In genomic region chr9:65587270-65587572, GRCm38 (mm10) we compare ENCODE assay signal across 8 mouse cellular contexts. TPM values are rescaled to one million over a fixed set of nuclear protein-coding genes. Genes with fewer than 3 reads are reported as not detected.
DNase-seq lines count a peak whose midpoint lies in the region; ATAC-seq and TF ChIP-seq lines count a peak whose summit lies in the region.

No protein-coding gene starts in this region.

- 0% methylated on average over 6 of the region's 6 CpGs for WGBS in kidney, embryonic 16.5 days
- WGBS in embryonic facial prominence, embryonic 11.5 days, result 0% methylated on average over 6 of the region's 6 CpGs
- 0% methylated on average over 6 of the region's 6 CpGs for WGBS in intestine, embryonic 15.5 days
- WGBS in midbrain, postnatal 0 days, result under 1% methylated on average over 6 of the region's 6 CpGs

- no peaks in the 10 kb centered on the region for H3K27me3 ChIP-seq in kidney, embryonic 16.5 days (ENCODE audit: insufficient read depth, low read length)
- H3K27me3 ChIP-seq in embryonic facial prominence, embryonic 11.5 days (ENCODE audit: control insufficient read depth, insufficient read depth, low read length), result no peaks in the 10 kb centered on the region
- no peaks in the 10 kb centered on the region for H3K27me3 ChIP-seq in intestine, embryonic 15.5 days (replicated peaks)
- H3K27me3 ChIP-seq in midbrain, postnatal 0 days (ENCODE audit: insufficient read depth, low read length), result peaks cover 10% of the 10 kb centered on the region

- peak overlapping the region; percentile 90 for H3K4me2 ChIP-seq in kidney, embryonic 16.5 days (replicated peaks; ENCODE audit: low read depth, low read length)
- peak overlapping the region; percentile 95 for H3K4me2 ChIP-seq in embryonic facial prominence, embryonic 11.5 days (ENCODE audit: low read depth, low read length)
- peak overlapping the region; percentile 97 for H3K4me2 ChIP-seq in intestine, embryonic 15.5 days (replicated peaks)
- H3K4me2 ChIP-seq in midbrain, postnatal 0 days (ENCODE audit: low read depth, low read length, poor library complexity, severe bottlenecking), result peak overlapping the region; percentile 100

- H3K4me3 ChIP-seq in kidney, embryonic 16.5 days (ENCODE audit: low read length), result peak overlapping the region; percentile 66
- peak overlapping the region; percentile 72 for H3K4me3 ChIP-seq in embryonic facial prominence, embryonic 11.5 days (ENCODE audit: low read depth, low read length)
- H3K4me3 ChIP-seq in intestine, embryonic 15.5 days (replicated peaks), result peak overlapping the region; percentile 59
- H3K4me3 ChIP-seq in midbrain, postnatal 0 days (ENCODE audit: low read depth, low read length), result peak overlapping the region; percentile 48

- no peak for TF ChIP-seq CTCF in midbrain, postnatal 0 days (IDR thresholded peaks at IDR 0.05)

- no peaks in the 10 kb centered on the region for H3K9me3 ChIP-seq in kidney, embryonic 16.5 days (ENCODE audit: low read length)
- H3K9me3 ChIP-seq in embryonic facial prominence, embryonic 11.5 days (replicated peaks; ENCODE audit: control insufficient read depth, low read length), result no peaks in the 10 kb centered on the region
- no peaks in the 10 kb centered on the region for H3K9me3 ChIP-seq in intestine, embryonic 15.5 days
- no peaks in the 10 kb centered on the region for H3K9me3 ChIP-seq in midbrain, postnatal 0 days (ENCODE audit: low read length)

- 0 out of 2 replicates have a peak, but pooled peaks have one; percentile 7 for ATAC-seq in kidney, embryonic 16.5 days (ENCODE audit: low FRiP score, low TSS enrichment)
- peak; percentile 14; the same call in 1 of the 2 replicates for ATAC-seq in embryonic facial prominence, embryonic 11.5 days (replicated peaks; ENCODE audit: insufficient number of reproducible peaks, low FRiP score, low TSS enrichment, low read depth)
- peak; percentile 13; the same call in 1 of the 2 replicates for ATAC-seq in intestine, embryonic 15.5 days
- no peak for ATAC-seq in midbrain, postnatal 0 days (ENCODE audit: low FRiP score)

- H3K27ac ChIP-seq in kidney, embryonic 16.5 days (ENCODE audit: low read length), result 0 out of 2 replicates have a peak overlapping the region, but pooled peaks have one; percentile 6
- no peak overlapping the region for H3K27ac ChIP-seq in embryonic facial prominence, embryonic 11.5 days (replicated peaks; ENCODE audit: low read depth, low read length)
- no peak overlapping the region for H3K27ac ChIP-seq in intestine, embryonic 15.5 days
- no peak overlapping the region for H3K27ac ChIP-seq in midbrain, postnatal 0 days (ENCODE audit: low read depth, low read length)

- peaks cover 24% of the 10 kb centered on the region for H3K4me1 ChIP-seq in kidney, embryonic 16.5 days (ENCODE audit: insufficient read depth, low read length)
- H3K4me1 ChIP-seq in embryonic facial prominence, embryonic 11.5 days (ENCODE audit: control insufficient read depth, insufficient read depth, low read length), result peaks cover 6% of the 10 kb centered on the region
- H3K4me1 ChIP-seq in intestine, embryonic 15.5 days (replicated peaks), result peaks cover 26% of the 10 kb centered on the region
- no peaks in the 10 kb centered on the region; the same call in 1 of the 2 replicates for H3K4me1 ChIP-seq in midbrain, postnatal 0 days (ENCODE audit: insufficient read depth, low read length)

- H3K36me3 ChIP-seq in kidney, embryonic 16.5 days (ENCODE audit: insufficient read depth, low read length), result peaks cover 20% of the 10 kb centered on the region
- no peaks in the 10 kb centered on the region; the same call in 1 of the 2 replicates for H3K36me3 ChIP-seq in embryonic facial prominence, embryonic 11.5 days (replicated peaks; ENCODE audit: control insufficient read depth, insufficient read depth, low read depth, low read length)
- peaks cover 5% of the 10 kb centered on the region; the same call in 1 of the 2 replicates for H3K36me3 ChIP-seq in intestine, embryonic 15.5 days
- no peaks in the 10 kb centered on the region for H3K36me3 ChIP-seq in midbrain, postnatal 0 days (ENCODE audit: insufficient read depth, low read length)

- H3K9ac ChIP-seq in kidney, embryonic 16.5 days (replicated peaks; ENCODE audit: low read length), result peak overlapping the region; percentile 80
- peak overlapping the region; percentile 80 for H3K9ac ChIP-seq in embryonic facial prominence, embryonic 11.5 days (replicated peaks; ENCODE audit: low read length)
- H3K9ac ChIP-seq in intestine, embryonic 15.5 days, result peak overlapping the region; percentile 57
- H3K9ac ChIP-seq in midbrain, postnatal 0 days (replicated peaks; ENCODE audit: low read length, poor library complexity, severe bottlenecking), result 0 out of 2 replicates have a peak overlapping the region, but pooled peaks have one; percentile 3

- no peak for DNase-seq in kidney, adult 8-10 months
- DNase-seq in embryonic facial prominence, embryonic 11.5 days (ENCODE audit: low spot score), result no peak
- DNase-seq in midbrain, postnatal 0 days (ENCODE audit: low spot score), result no peak
- DNase-seq in yolk sac, embryonic 10.5 days (ENCODE audit: low spot score), result no peak
- DNase-seq in ovary, postnatal 14 days (ENCODE audit: low spot score), result no peak
- DNase-seq in thymus, adult 18-20 months, result no peak

RNA-seq across cellular contexts. Expression of gene Pif1, which starts 0.3 kb away (rescaled TPM):
- polyA plus RNA-seq in kidney, embryonic 16.5 days (2015; fragmentation: Nextera tagmentation; extraction: Ambion mirVana), result 15.5 and 16.9 TPM in 2 replicates
- 9.7 and 10.4 TPM in 2 replicates for polyA plus RNA-seq in embryonic facial prominence, embryonic 11.5 days (2014; fragmentation: Nextera tagmentation; extraction: Ambion mirVana)
- 9.1 and 9.6 TPM in 2 replicates for polyA plus RNA-seq in intestine, embryonic 15.5 days (2015; fragmentation: Nextera tagmentation; extraction: Ambion mirVana)
- total RNA-seq in midbrain, postnatal 0 days (2014; rRNA removed), result 0.99 and 2.2 TPM in 2 replicates
- 0.33 and 0.77 TPM in 2 replicates for polyA plus RNA-seq in midbrain, postnatal 0 days (2015; fragmentation: Nextera tagmentation; extraction: Ambion mirVana)

RNA-seq across cellular contexts. Expression of gene Plekho2, which starts 7.4 kb away (rescaled TPM):
- polyA plus RNA-seq in kidney, embryonic 16.5 days (2015; fragmentation: Nextera tagmentation; extraction: Ambion mirVana), result 18.7 and 19.4 TPM in 2 replicates
- 10.6 and 11.2 TPM in 2 replicates for polyA plus RNA-seq in embryonic facial prominence, embryonic 11.5 days (2014; fragmentation: Nextera tagmentation; extraction: Ambion mirVana)
- 11.0 and 11.2 TPM in 2 replicates for polyA plus RNA-seq in intestine, embryonic 15.5 days (2015; fragmentation: Nextera tagmentation; extraction: Ambion mirVana)
- total RNA-seq in midbrain, postnatal 0 days (2014; rRNA removed), result 7.5 and 9.0 TPM in 2 replicates
- polyA plus RNA-seq in midbrain, postnatal 0 days (2015; fragmentation: Nextera tagmentation; extraction: Ambion mirVana), result 3.1 and 3.8 TPM in 2 replicates

RNA-seq across cellular contexts. Expression of gene Rbpms2, which starts 42.2 kb away (rescaled TPM):
- 34.4 and 36.3 TPM in 2 replicates for polyA plus RNA-seq in kidney, embryonic 16.5 days (2015; fragmentation: Nextera tagmentation; extraction: Ambion mirVana)
- polyA plus RNA-seq in embryonic facial prominence, embryonic 11.5 days (2014; fragmentation: Nextera tagmentation; extraction: Ambion mirVana), result 20.4 and 25.8 TPM in 2 replicates
- polyA plus RNA-seq in intestine, embryonic 15.5 days (2015; fragmentation: Nextera tagmentation; extraction: Ambion mirVana), result 18.9 and 19.6 TPM in 2 replicates
- total RNA-seq in midbrain, postnatal 0 days (2014; rRNA removed), result 3.1 and 5.8 TPM in 2 replicates
- 3.4 and 3.7 TPM in 2 replicates for polyA plus RNA-seq in midbrain, postnatal 0 days (2015; fragmentation: Nextera tagmentation; extraction: Ambion mirVana)

Comparison
In these comparisons a context has a peak if more than half of its experiments do, and no peak if none do; other contexts are left out.
1. H3K9ac ChIP-seq: peak in every context shown above with its lines; median percentile 80 in kidney, embryonic 16.5 days; 80 in embryonic facial prominence, embryonic 11.5 days; 57 in intestine, embryonic 15.5 days; 3 in midbrain, postnatal 0 days.